ENCODE assay signal across 8 mouse cellular contexts in the genomic region with DNA sequence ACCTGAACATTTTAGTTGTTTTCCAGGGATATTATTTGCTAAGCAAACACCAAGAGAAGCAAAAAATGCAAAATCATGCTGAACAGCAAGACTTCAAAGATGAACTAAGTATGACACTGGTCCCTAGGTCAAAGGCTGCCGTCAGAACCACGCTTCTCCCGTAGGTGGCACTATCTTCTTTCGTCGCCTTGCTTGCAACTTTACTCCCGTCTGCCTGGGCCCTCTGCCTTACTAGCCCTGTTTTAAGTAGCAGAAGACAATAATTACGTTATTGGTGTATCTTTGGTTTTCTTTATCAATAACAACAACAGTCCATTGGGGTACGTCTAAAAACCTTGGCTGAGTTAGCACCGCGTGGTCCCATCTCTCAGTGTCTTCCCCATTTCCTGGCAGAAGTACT. TPM values are rescaled to one million over a fixed set of nuclear protein-coding genes. Genes with fewer than 3 reads are reported as not detected.
DNase-seq lines count a peak whose midpoint lies in the region; ATAC-seq and TF ChIP-seq lines count a peak whose summit lies in the region.

No protein-coding gene starts in this region.

- peak; percentile 69; the same call in 1 of the 2 replicates for TF ChIP-seq CTCF in testis, adult 2 months (IDR thresholded peaks at IDR 0.05; ENCODE audit: control insufficient read depth, insufficient read depth, insufficient replicate concordance, low read depth, low read length)

- H3K36me3 ChIP-seq in testis, adult 2 months (ENCODE audit: control insufficient read depth, insufficient read depth, low read length) = no peaks in the 10 kb centered on the region
- H3K36me3 ChIP-seq in limb, embryonic 10.5 days = no peaks in the 10 kb centered on the region
- H3K36me3 ChIP-seq in neural tube, embryonic 12.5 days = no peaks in the 10 kb centered on the region

- no peak for DNase-seq in testis, postnatal 14 days (ENCODE audit: low spot score)
- DNase-seq in c-Kit-positive CD71-negative TER-119-negative erythroid progenitor cells, embryonic 14.5 days (ENCODE audit: low read depth) = peak; percentile 50
- DNase-seq in forelimb bud, embryonic 11.5 days (ENCODE audit: low read depth, low spot score) = peak; percentile 45
- DNase-seq in induced T-regulatory cell, adult 2 months (ENCODE audit: low read depth) = peak; percentile 47
- DNase-seq in limb, embryonic 10.5 days (ENCODE audit: low spot score) = peak; percentile 58
- DNase-seq in thymus, postnatal 25 days = peak; percentile 64

- no peak overlapping the region for H3K27ac ChIP-seq in testis, adult 2 months (ENCODE audit: control insufficient read depth, insufficient read depth, low read depth, low read length)
- H3K27ac ChIP-seq in limb, embryonic 10.5 days = no peak overlapping the region
- no peak overlapping the region for H3K27ac ChIP-seq in neural tube, embryonic 12.5 days

- peaks cover 24% of the 10 kb centered on the region for H3K4me1 ChIP-seq in testis, adult 2 months (ENCODE audit: control insufficient read depth, insufficient read depth, low read length)
- H3K4me1 ChIP-seq in limb, embryonic 10.5 days = peaks cover 47% of the 10 kb centered on the region
- H3K4me1 ChIP-seq in neural tube, embryonic 12.5 days = peaks cover 21% of the 10 kb centered on the region; the same call in 1 of the 2 replicates

- no peak for ATAC-seq in neural tube, embryonic 12.5 days (ENCODE audit: low FRiP score, low read depth)

- H3K9ac ChIP-seq in neural tube, embryonic 12.5 days = no peak overlapping the region

- H3K27me3 ChIP-seq in testis, adult 2 months (ENCODE audit: control insufficient read depth, insufficient read depth, low read length) = peaks cover 3% of the 10 kb centered on the region
- no peaks in the 10 kb centered on the region for H3K27me3 ChIP-seq in limb, embryonic 10.5 days (ENCODE audit: low read depth, poor library complexity, severe bottlenecking)
- H3K27me3 ChIP-seq in neural tube, embryonic 12.5 days (replicated peaks) = peaks cover 7% of the 10 kb centered on the region

- TF ChIP-seq POLR2A in testis, adult 2 months (IDR thresholded peaks at IDR 0.05; ENCODE audit: control insufficient read depth, low read depth, low read length) = no peak

- WGBS in limb, embryonic 10.5 days = 5% methylated on average over 10 of the region's 10 CpGs
- WGBS in neural tube, embryonic 12.5 days = 5% methylated on average over 10 of the region's 10 CpGs

- H3K4me2 ChIP-seq in neural tube, embryonic 12.5 days (replicated peaks) = peak overlapping the region; percentile 25

- H3K9me3 ChIP-seq in limb, embryonic 10.5 days (replicated peaks) = no peaks in the 10 kb centered on the region
- no peaks in the 10 kb centered on the region for H3K9me3 ChIP-seq in neural tube, embryonic 12.5 days

- no peak overlapping the region for H3K4me3 ChIP-seq in testis, adult 2 months (ENCODE audit: control insufficient read depth, low read depth, low read length)
- no peak overlapping the region for H3K4me3 ChIP-seq in limb, embryonic 10.5 days
- no peak overlapping the region for H3K4me3 ChIP-seq in neural tube, embryonic 12.5 days

RNA-seq across cellular contexts. Expression of gene Samd4, which starts 1.7 kb away (rescaled TPM):
- 693 and 832 TPM in 2 replicates for polyA plus RNA-seq in testis, adult 2 months (2012; rRNA removed)
- 2.5 and 3.6 TPM in 2 replicates for polyA plus RNA-seq in limb, embryonic 10.5 days (2016; fragmentation: Nextera tagmentation; extraction: Ambion mirVana)
- 3.9 and 4.7 TPM in 2 replicates for polyA plus RNA-seq in neural tube, embryonic 12.5 days (2016; fragmentation: Nextera tagmentation; extraction: Ambion mirVana)

RNA-seq across cellular contexts. Expression of gene Cgrrf1, which starts 49.0 kb away (rescaled TPM):
- 76.9 and 78.5 TPM in 2 replicates for polyA plus RNA-seq in testis, adult 2 months (2012; rRNA removed)
- 31.3 and 31.5 TPM in 2 replicates for polyA plus RNA-seq in limb, embryonic 10.5 days (2016; fragmentation: Nextera tagmentation; extraction: Ambion mirVana)
- polyA plus RNA-seq in neural tube, embryonic 12.5 days (2016; fragmentation: Nextera tagmentation; extraction: Ambion mirVana) = 23.2 and 28.2 TPM in 2 replicates

RNA-seq across cellular contexts. Expression of gene Gmfb, which starts 58.9 kb away (rescaled TPM):
- polyA plus RNA-seq in testis, adult 2 months (2012; rRNA removed) = 56.6 and 69.6 TPM in 2 replicates
- 98.4 and 99.9 TPM in 2 replicates for polyA plus RNA-seq in limb, embryonic 10.5 days (2016; fragmentation: Nextera tagmentation; extraction: Ambion mirVana)
- 96.7 and 106 TPM in 2 replicates for polyA plus RNA-seq in neural tube, embryonic 12.5 days (2016; fragmentation: Nextera tagmentation; extraction: Ambion mirVana)

Comparison
In these comparisons a context has a peak if more than half of its experiments do, and no peak if none do; other contexts are left out.
1. RNA of gene Samd4, which starts 1.7 kb away (polyA plus RNA-seq): 693 to 832 TPM in testis, adult 2 months; 3.9 to 4.7 TPM in neural tube, embryonic 12.5 days and 2.5 to 3.6 TPM in limb, embryonic 10.5 days; every median in the first group is over 100 times any median in the second.